ENCODE assay signal across 8 mouse cellular contexts in the genomic region with DNA sequence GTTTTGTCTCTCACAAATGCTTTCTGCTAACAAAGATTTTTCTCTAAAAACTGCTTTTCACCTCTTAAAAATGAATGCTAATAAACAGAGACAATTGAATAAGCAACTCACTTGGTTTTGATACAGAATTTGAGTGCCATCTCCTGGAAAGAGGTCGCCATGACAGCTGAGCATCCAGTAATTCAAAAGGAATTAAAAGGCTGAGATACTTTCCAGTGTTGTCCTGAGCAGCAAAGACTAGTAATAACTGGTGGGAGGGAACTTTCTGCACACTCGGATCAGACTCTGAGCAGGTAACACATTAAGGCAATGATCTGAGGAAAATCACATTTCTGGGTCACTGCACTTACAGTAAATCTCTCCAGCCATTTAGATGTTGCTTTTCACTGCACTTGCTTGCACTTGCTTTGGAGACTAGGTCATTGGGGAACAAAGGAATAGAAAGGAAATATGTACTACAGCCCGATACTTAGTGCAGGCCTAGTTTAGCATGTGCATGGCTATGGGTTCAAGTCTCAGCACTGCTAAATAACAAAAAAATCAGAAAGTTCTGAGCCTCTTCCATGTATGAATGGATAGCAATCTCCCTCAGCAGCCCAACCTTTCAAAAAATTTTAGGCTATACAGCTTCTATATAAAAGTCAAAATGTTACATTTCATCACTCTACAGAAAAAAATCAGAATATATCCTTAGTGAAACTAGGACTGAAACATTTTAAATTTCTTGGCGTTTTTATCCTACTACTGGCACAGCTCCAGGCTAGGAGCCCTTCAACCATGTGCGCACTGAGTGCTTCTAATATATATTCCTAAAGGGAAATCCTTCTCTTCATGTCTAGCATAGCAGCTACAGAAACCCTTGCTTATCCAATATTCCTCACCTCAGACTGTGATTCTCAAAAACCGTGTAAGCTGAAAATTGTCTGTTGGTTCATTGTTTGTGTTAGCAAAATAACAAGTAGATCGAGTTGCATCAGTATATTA.
DNase-seq lines count a peak whose midpoint lies in the region; ATAC-seq lines count a peak whose summit lies in the region.

No protein-coding gene starts in this region.

- H3K36me3 ChIP-seq in limb, embryonic 11.5 days (ENCODE audit: control insufficient read depth, insufficient read depth, low read length), result no peaks in the 10 kb centered on the region
- no peaks in the 10 kb centered on the region for H3K36me3 ChIP-seq in limb, embryonic 10.5 days
- no peaks in the 10 kb centered on the region for H3K36me3 ChIP-seq in intestine, embryonic 14.5 days (ENCODE audit: control insufficient read depth, insufficient read depth, low read length)

- no peak for ATAC-seq in limb, embryonic 11.5 days (ENCODE audit: insufficient number of reproducible peaks, low FRiP score, low TSS enrichment, low read depth)
- ATAC-seq in intestine, embryonic 14.5 days (replicated peaks; ENCODE audit: low FRiP score, low TSS enrichment, low read depth), result 0 out of 2 replicates have a peak, but pooled peaks have one; percentile 25
- no peak for ATAC-seq in megakaryocyte-erythroid progenitor cell, adult 5-6 weeks (replicated peaks; ENCODE audit: low FRiP score, low TSS enrichment, poor library complexity, severe bottlenecking)

- H3K4me1 ChIP-seq in limb, embryonic 11.5 days (ENCODE audit: control insufficient read depth, insufficient read depth, low read length), result no peaks in the 10 kb centered on the region
- H3K4me1 ChIP-seq in limb, embryonic 10.5 days, result no peaks in the 10 kb centered on the region
- H3K4me1 ChIP-seq in intestine, embryonic 14.5 days (replicated peaks; ENCODE audit: control insufficient read depth, insufficient read depth, low read length), result no peaks in the 10 kb centered on the region

- no peak overlapping the region for H3K9ac ChIP-seq in limb, embryonic 11.5 days (ENCODE audit: low read length)
- no peak overlapping the region for H3K9ac ChIP-seq in intestine, embryonic 14.5 days (ENCODE audit: low read length)

- H3K4me3 ChIP-seq in limb, embryonic 11.5 days (ENCODE audit: low read depth, low read length), result no peak overlapping the region
- no peak overlapping the region for H3K4me3 ChIP-seq in limb, embryonic 10.5 days
- H3K4me3 ChIP-seq in intestine, embryonic 14.5 days (ENCODE audit: low read depth, low read length), result no peak overlapping the region

- WGBS in limb, embryonic 11.5 days, result 62% methylated on average over 7 of the region's 7 CpGs
- 67% methylated on average over 7 of the region's 7 CpGs for WGBS in limb, embryonic 10.5 days
- 52% methylated on average over 7 of the region's 7 CpGs for WGBS in intestine, embryonic 14.5 days

- no peak overlapping the region for H3K4me2 ChIP-seq in limb, embryonic 11.5 days (ENCODE audit: low read depth, severe bottlenecking)
- no peak overlapping the region for H3K4me2 ChIP-seq in intestine, embryonic 14.5 days (ENCODE audit: low read length)

- no peak overlapping the region for H3K27ac ChIP-seq in limb, embryonic 11.5 days (replicated peaks; ENCODE audit: low read depth, low read length)
- H3K27ac ChIP-seq in limb, embryonic 10.5 days, result no peak overlapping the region
- no peak overlapping the region for H3K27ac ChIP-seq in intestine, embryonic 14.5 days (ENCODE audit: low read depth)

- no peaks in the 10 kb centered on the region for H3K27me3 ChIP-seq in limb, embryonic 11.5 days (ENCODE audit: control insufficient read depth, insufficient read depth, low read length)
- no peaks in the 10 kb centered on the region for H3K27me3 ChIP-seq in limb, embryonic 10.5 days (ENCODE audit: low read depth, poor library complexity, severe bottlenecking)
- no peaks in the 10 kb centered on the region for H3K27me3 ChIP-seq in intestine, embryonic 14.5 days (replicated peaks; ENCODE audit: control insufficient read depth, insufficient read depth, low read length)

- DNase-seq in limb, embryonic 11.5 days (ENCODE audit: low spot score), result peak; percentile 26
- DNase-seq in limb, embryonic 10.5 days (ENCODE audit: low spot score), result no peak
- peak; percentile 63 for DNase-seq in embryo, embryonic 10.5 days (ENCODE audit: low spot score)
- DNase-seq in intestine, embryonic 14.5 days (ENCODE audit: low spot score), result peak; percentile 53
- peak; percentile 27 to 59 for DNase-seq in left cerebral cortex, postnatal 10 days (ENCODE audit: extremely low spot score in 1 of 2, low spot score in 2 of 2)
- peak; percentile 53 for DNase-seq in right cerebral cortex, postnatal 14 days
- no peak for DNase-seq in B cell, adult 2 months

- intact Hi-C loops in left cerebral cortex, postnatal 10 days (cut with DNase I), result no loop called here

- H3K9me3 ChIP-seq in limb, embryonic 11.5 days (ENCODE audit: control insufficient read depth, low read length), result no peaks in the 10 kb centered on the region
- H3K9me3 ChIP-seq in limb, embryonic 10.5 days (replicated peaks), result no peaks in the 10 kb centered on the region
- H3K9me3 ChIP-seq in intestine, embryonic 14.5 days (ENCODE audit: control insufficient read depth, low read length), result no peaks in the 10 kb centered on the region

Comparison
In these comparisons a context has a peak if more than half of its experiments do, and no peak if none do; other contexts are left out.
1. DNase-seq: peak in limb, embryonic 11.5 days (single experiment), embryo, embryonic 10.5 days (single experiment), intestine, embryonic 14.5 days (single experiment), left cerebral cortex, postnatal 10 days (2 of 2) and right cerebral cortex, postnatal 14 days (single experiment); none in limb, embryonic 10.5 days (single experiment) and B cell, adult 2 months (0 of 2).